Mouse (Mus musculus) urinary bladder, adult 18-20 months (tissue): ENCODE results near the gene Fbxl21.
A peak's percentile ranks its signal among the peaks of the same experiment; 100 is the strongest.

Experiments used
- DNase-seq, 2 experiments: peaks; one replicate each; pipeline ENCODE4 v3.0.0; 2022; ENCODE audit warnings: low spot score in 2 of 2, mixed read lengths in 2 of 2

Fbxl21 gene

DNA sequence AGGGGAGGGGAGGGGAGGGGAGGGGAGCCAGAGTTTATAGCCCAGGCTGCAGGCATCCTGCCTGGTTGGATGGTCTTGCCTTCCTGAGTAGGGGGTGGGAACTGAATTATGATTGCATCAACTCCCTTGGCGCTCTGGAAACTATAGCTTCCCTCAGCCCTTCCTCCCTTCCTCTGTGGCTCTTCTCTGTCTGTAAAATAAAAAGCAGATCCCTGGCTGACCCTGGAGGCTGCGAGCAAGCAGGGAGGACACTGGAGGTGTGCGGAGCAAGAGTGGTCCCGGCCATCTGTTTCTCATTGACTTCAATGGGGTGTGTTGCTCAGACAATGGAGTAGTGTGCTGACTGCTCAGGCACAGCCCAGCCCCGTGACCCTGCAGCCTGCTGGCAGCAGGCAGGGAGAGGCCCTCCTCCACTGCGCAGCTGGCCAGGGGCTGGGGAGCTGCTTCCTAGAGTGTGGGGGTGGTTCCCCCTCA is 59.7 kb downstream of the Fbxl21 start:
- peak in 1 of 2 experiments; percentile 56 for DNase-seq

GRCm38 (mm10) chr13:56582720-56583119 is 60.4 kb downstream of the Fbxl21 start:
- DNase-seq, result no peak

GRCm38 (mm10) chr13:56586046-56586445 is 63.8 kb downstream of the Fbxl21 start:
- DNase-seq, result no peak
